Mouse (Mus musculus) left cerebral cortex, postnatal 14 days (tissue): ENCODE data around the gene Hist1h4m. TPM values are rescaled to one million over a fixed set of nuclear protein-coding genes. Genes with fewer than 3 reads are reported as not detected.

Experiments
- microRNA-seq, 2 experiments: library from miRNA; unstranded; fragments of <30 nt; microRNA quantifications; one replicate each; pipeline ENCODE4 v1.2.0; 2022
- total RNA-seq, 2 experiments: library from RNA; stranded (reverse); gene quantifications; 2 replicates each; pipeline ENCODE4 v1.2.3; 2021

Gene Hist1h4m
- total RNA-seq, 2 experiments from 2014 or later, result 213 to 226 TPM

Small RNA genes lying within 50 kb of the gene (microRNA-seq; reads per million reads assigned to microRNA genes)
- 0 reads per million in 2 experiments for gene Gm19658
- gene Gm44346, result 0 reads per million in 2 experiments
- gene Gm44466, result 0 reads per million in 2 experiments

Other genes with a start within 250 kb of the Hist1h4m start
- gene Olfr1364, start 230.0 kb upstream of the Hist1h4m start, total RNA-seq, result not detected
- not detected for gene Olfr1362, start 197.7 kb upstream of the Hist1h4m start, total RNA-seq
- gene Olfr11, start 169.2 kb upstream of the Hist1h4m start, total RNA-seq, result not detected
- not detected for gene Olfr1361, start 148.4 kb upstream of the Hist1h4m start, total RNA-seq
- gene Olfr1360, start 134.3 kb upstream of the Hist1h4m start, total RNA-seq, result not detected
- not detected for gene Olfr1359, start 113.6 kb upstream of the Hist1h4m start, total RNA-seq
- gene Hist1h2bl, start 95.6 kb upstream of the Hist1h4m start, total RNA-seq, result 10 to 100 TPM; 37.3 to 37.9 TPM
- 10 to 100 TPM; 17.2 to 25.6 TPM for gene Hist1h2ai, start 95.3 kb upstream of the Hist1h4m start, total RNA-seq
- 10 to 100 TPM; 46.6 to 56.8 TPM for gene Hist1h3h, start 94.1 kb upstream of the Hist1h4m start, total RNA-seq
- 1 to 10 TPM; 4.9 to 7.8 TPM for gene Hist1h2bm, start 89.7 kb upstream of the Hist1h4m start, total RNA-seq
- gene Hist1h4j, start 76.7 kb upstream of the Hist1h4m start, total RNA-seq, result 10 to 100 TPM; 15.4 to 16.2 TPM
- 100 to 1,000 TPM; 311 to 320 TPM for gene Hist1h4k, start 61.2 kb upstream of the Hist1h4m start, total RNA-seq
- 10 to 100 TPM; 13.2 to 15.7 TPM for gene Hist1h2ak, start 57.9 kb upstream of the Hist1h4m start, total RNA-seq
- gene Hist1h2bn, start 57.6 kb upstream of the Hist1h4m start, total RNA-seq, result 10 to 100 TPM in 1 of 2 experiments, 1 to 10 TPM in 1; 9.6 to 16.1 TPM
- 10 to 100 TPM in 1 of 2 experiments, 1 to 10 TPM in 1; 7.6 to 10.5 TPM for gene Hist1h1b, start 31.1 kb upstream of the Hist1h4m start, total RNA-seq
- 10 to 100 TPM; 51.4 to 75.0 TPM for gene Hist1h3i, start 28.4 kb upstream of the Hist1h4m start, total RNA-seq
- gene Hist1h2an, start 24.5 kb upstream of the Hist1h4m start, total RNA-seq, result 1 to 10 TPM; 2.5 to 6.9 TPM
- 10 to 100 TPM in 1 of 2 experiments, 1 to 10 TPM in 1; 6.7 to 11.2 TPM for gene Hist1h2bp, start 24.3 kb upstream of the Hist1h4m start, total RNA-seq
- 10 to 100 TPM; 43.6 to 56.5 TPM for gene Hist1h2bq, start 1.5 kb upstream of the Hist1h4m start, total RNA-seq
- gene Hist1h2ao, start 1.3 kb upstream of the Hist1h4m start, total RNA-seq, result not detected
- 10 to 100 TPM; 20.9 to 25.8 TPM for gene Hist1h4n, start 20.4 kb downstream of the Hist1h4m start, total RNA-seq
- 10 to 100 TPM; 46.9 to 49.5 TPM for gene Hist1h2ap, start 21.8 kb downstream of the Hist1h4m start, total RNA-seq
- 10 to 100 TPM; 44.5 to 56.8 TPM for gene Hist1h2br, start 22.0 kb downstream of the Hist1h4m start, total RNA-seq
- gene Zfp184, start 133.3 kb downstream of the Hist1h4m start, total RNA-seq, result 1 to 10 TPM; 2.8 to 4.0 TPM
- under 1 TPM in 1 of 2 experiments, not detected in 1; 0.23 TPM for gene Pom121l2, start 169.4 kb downstream of the Hist1h4m start, total RNA-seq
- gene Prss16, start 198.0 kb downstream of the Hist1h4m start, total RNA-seq, result under 1 TPM in 1 of 2 experiments, not detected in 1; 0.19 TPM
- gene Hist1h2ah, start 223.8 kb downstream of the Hist1h4m start, total RNA-seq, result 10 to 100 TPM; 38.2 to 41.7 TPM
- gene Hist1h2bk, start 224.1 kb downstream of the Hist1h4m start, total RNA-seq, result 10 to 100 TPM; 21.5 to 26.9 TPM
- gene Hist1h4i, start 229.6 kb downstream of the Hist1h4m start, total RNA-seq, result 10 to 100 TPM; 50.0 to 57.5 TPM
- 10 to 100 TPM; 17.8 to 20.2 TPM for gene Hist1h2ag, start 231.2 kb downstream of the Hist1h4m start, total RNA-seq
- gene Hist1h2bj, start 231.5 kb downstream of the Hist1h4m start, total RNA-seq, result 10 to 100 TPM; 15.5 to 16.7 TPM